Mouse (Mus musculus): ENCODE data around the gene Ptpre.

DNA sequence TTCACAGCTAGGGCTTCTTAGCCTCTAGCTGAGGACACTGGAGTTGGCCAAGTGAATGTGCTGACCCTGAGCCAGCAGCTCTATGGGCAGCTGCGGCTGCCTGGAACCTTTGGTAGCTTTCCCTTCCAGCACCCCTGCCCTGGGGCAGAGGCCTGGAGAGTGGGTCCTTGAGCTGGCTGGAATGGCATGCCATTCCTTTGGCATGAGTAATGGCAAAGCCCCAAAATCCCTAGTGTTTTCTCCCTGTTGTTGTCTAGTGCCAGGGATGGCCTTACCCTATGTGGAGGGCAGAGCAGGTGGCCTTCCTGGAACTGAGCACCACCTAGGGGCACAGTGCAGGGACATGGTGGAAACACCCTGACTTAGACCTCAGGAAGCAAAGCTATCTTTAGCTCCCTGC, 14.3 kb downstream of the Ptpre start:
- TF ChIP-seq CTCF (IDR thresholded peaks at IDR 0.05; ENCODE audit: low read depth) (no peak), EP300 (IDR thresholded peaks at IDR 0.05; ENCODE audit: low read depth) (no peak)

Data from liver, embryonic 14.5 days (tissue).